Mouse (Mus musculus) limb, embryonic 13.5 days (tissue): ENCODE measurements around the gene Habp2. TPM values are rescaled to one million over a fixed set of nuclear protein-coding genes. Genes with fewer than 3 reads are reported as not detected.

Experiments used
- ATAC-seq: fragments of 200-750 bp; cut with Nextera tagmentation; 2 replicates; pipeline ENCODE4 v1.8.0; 2017; ENCODE audit warnings: low read depth, moderate number of reproducible peaks, moderate TSS enrichment; ENCODE audit not compliant: low FRiP score
- H3K27ac ChIP-seq: fragments of 300-500 bp; sonication (generic); 2 replicates; pipeline ENCODE4 v1.5.1; 2015; ENCODE audit warnings: inconsistent platforms, mild to moderate bottlenecking, moderate library complexity
- H3K27me3 ChIP-seq: fragments of 300-500 bp; sonication (generic); 2 replicates; pipeline ENCODE4 v1.6.1; 2015; ENCODE audit warnings: mild to moderate bottlenecking, inconsistent platforms
- H3K36me3 ChIP-seq: fragments of 300-500 bp; sonication (generic); 2 replicates; pipeline ENCODE4 v1.6.1; 2015; ENCODE audit warnings: inconsistent platforms, mild to moderate bottlenecking, moderate library complexity
- H3K4me1 ChIP-seq: fragments of 300-500 bp; sonication (generic); 2 replicates; pipeline ENCODE4 v1.6.1; 2015; ENCODE audit warnings: inconsistent platforms
- H3K4me2 ChIP-seq: fragments of 300-500 bp; sonication (generic); replicated peaks from 2 replicates; pipeline ENCODE4 v1.6.1; 2015; ENCODE audit warnings: inconsistent platforms, mild to moderate bottlenecking, moderate library complexity
- H3K4me3 ChIP-seq: fragments of 300-500 bp; sonication (generic); 2 replicates; pipeline ENCODE4 v1.5.1; 2015; ENCODE audit warnings: moderate library complexity, mild to moderate bottlenecking, inconsistent platforms
- H3K9ac ChIP-seq: fragments of 300-500 bp; sonication (generic); 2 replicates; pipeline ENCODE4 v1.6.1; 2015; ENCODE audit warnings: mild to moderate bottlenecking, inconsistent platforms
- H3K9me3 ChIP-seq: fragments of 300-500 bp; sonication (generic); 2 replicates; pipeline ENCODE4 v1.6.1; 2016; ENCODE audit warnings: inconsistent platforms
- WGBS: fragments of 180-500 bp; shearing (Covaris S2); methylation state at CpG from one replicate; pipeline ENCODE4 v1.1.7; 2015; 5-methylcytosine and 5-hydroxymethylcytosine counted together
- polyA plus RNA-seq: library from polyadenylated mRNA; unstranded; fragments of >200 nt; fragmentation: Nextera tagmentation; extraction: Ambion mirVana; gene quantifications from 2 replicates; pipeline ENCODE4 v1.2.1, GENCODE M21; 2015

Habp2 gene
- polyA plus RNA-seq, 1 experiment from 2014 or later, result 0.10 TPM

DNA sequence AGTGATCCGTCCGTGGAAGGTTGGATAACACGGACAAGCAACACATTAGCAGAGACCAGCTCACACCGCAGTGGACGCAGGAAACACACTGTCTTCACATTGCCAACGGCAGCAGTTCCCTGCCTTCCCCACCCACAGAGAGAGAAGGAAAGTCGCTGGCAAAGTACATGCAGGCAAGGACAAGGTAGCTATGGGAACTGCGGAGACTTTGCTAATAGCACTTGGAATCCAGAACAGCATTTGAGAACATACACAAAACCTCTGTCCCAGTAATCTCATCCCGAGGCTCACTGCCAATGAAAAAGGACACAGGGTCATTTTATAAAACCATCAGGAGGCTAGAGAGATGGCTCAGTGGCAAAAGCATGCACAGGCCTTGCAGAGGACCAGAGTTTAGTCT lies 79.7 kb downstream of the Habp2 start:
- no peak for ATAC-seq
- Histone ChIP-seq H3K9me3 (no peaks in the 10 kb centered on the region), H3K4me1 (peaks cover 13% of the 10 kb centered on the region), H3K4me2 (no peak overlapping the region), H3K4me3 (no peak overlapping the region), H3K9ac (no peak overlapping the region), H3K36me3 (no peaks in the 10 kb centered on the region), H3K27me3 (0 out of 2 replicates have a peak, but pooled peaks cover 4% of the 10 kb centered on the region), H3K27ac (no peak overlapping the region)
- WGBS, result 83% methylated on average over 9 of the region's 9 CpGs

DNA sequence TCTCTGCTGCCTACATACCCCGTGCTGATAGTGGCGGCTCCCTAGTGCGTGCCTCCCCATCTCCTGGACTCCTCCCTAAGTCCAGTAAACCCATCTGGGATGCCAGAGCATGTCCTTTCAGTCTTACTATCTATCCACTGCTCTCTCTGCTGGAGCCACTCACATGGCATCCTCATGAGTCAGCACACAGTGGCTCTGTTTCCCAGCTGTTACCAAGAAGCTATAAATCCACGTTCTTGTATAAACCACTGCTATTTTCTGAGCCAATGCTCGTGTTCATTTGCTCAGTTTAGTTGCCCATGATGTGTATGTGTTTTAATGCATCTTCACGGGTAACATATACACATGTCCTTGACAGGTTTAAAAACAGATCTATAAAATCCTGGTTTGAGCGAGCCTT lies 80.8 kb downstream of the Habp2 start:
- H3K4me3 ChIP-seq, result no peak overlapping the region
- H3K27me3 ChIP-seq, result 0 out of 2 replicates have a peak, but pooled peaks cover 4% of the 10 kb centered on the region
- H3K9me3 ChIP-seq, result no peaks in the 10 kb centered on the region
- WGBS, result 63% methylated on average over 7 of the region's 7 CpGs
- peaks cover 19% of the 10 kb centered on the region for H3K4me1 ChIP-seq
- H3K4me2 ChIP-seq, result no peak overlapping the region
- H3K27ac ChIP-seq, result no peak overlapping the region
- H3K9ac ChIP-seq, result no peak overlapping the region
- H3K36me3 ChIP-seq, result no peaks in the 10 kb centered on the region
- ATAC-seq, result no peak

DNA sequence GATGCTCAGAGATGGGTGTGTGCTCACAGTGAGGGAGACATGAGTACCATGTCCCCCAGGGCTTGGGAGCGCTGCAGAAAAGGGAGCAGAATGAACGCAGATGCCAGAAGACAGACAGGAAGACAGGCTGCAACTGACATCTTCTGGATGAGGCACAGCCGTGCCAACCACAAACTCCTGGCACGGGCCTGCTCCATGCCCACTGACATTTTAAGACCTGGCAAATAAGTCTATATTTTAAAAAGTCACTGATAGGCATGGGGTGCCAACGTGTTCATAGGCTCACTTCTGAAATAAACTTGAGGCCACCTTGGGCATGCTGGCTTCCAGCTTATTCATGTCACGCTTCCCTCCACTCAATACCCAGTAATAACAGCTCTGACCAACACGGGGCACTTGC lies 82.0 kb downstream of the Habp2 start:
- Histone ChIP-seq H3K27me3 (0 out of 2 replicates have a peak, but pooled peaks cover 4% of the 10 kb centered on the region), H3K4me1 (peaks cover 14% of the 10 kb centered on the region; the same call in 1 of the 2 replicates), H3K4me3 (no peak overlapping the region), H3K27ac (no peak overlapping the region), H3K36me3 (no peaks in the 10 kb centered on the region), H3K9me3 (no peaks in the 10 kb centered on the region), H3K9ac (no peak overlapping the region), H3K4me2 (no peak overlapping the region)
- 92% methylated on average over 7 of the region's 7 CpGs for WGBS
- no peak for ATAC-seq

Other genes with a start within 250 kb of the Habp2 start
- gene Nrap, start 102.9 kb downstream of the Habp2 start, polyA plus RNA-seq, result 1.00 and 1.1 TPM in 2 replicates
- gene Casp7, start 110.0 kb downstream of the Habp2 start, polyA plus RNA-seq, result 29.3 and 30.1 TPM in 2 replicates
- 0.08 and 0.14 TPM in 2 replicates for gene Plekhs1, start 174.5 kb downstream of the Habp2 start, polyA plus RNA-seq